Mouse (Mus musculus) hindbrain, embryonic 12.5 days (tissue): Measurements from ENCODE around the gene Nasp. TPM values are rescaled to one million over a fixed set of nuclear protein-coding genes. Genes with fewer than 3 reads are reported as not detected.
A peak's percentile ranks its signal among the peaks of the same experiment; 100 is the strongest.

Experiments
- ATAC-seq: fragments of 200-750 bp; cut with Nextera tagmentation; 2 replicates; pipeline ENCODE4 v1.8.0; 2017; ENCODE audit warnings: moderate TSS enrichment; ENCODE audit not compliant: low FRiP score
- H3K27ac ChIP-seq: fragments of 300-500 bp; sonication (generic); 2 replicates; pipeline ENCODE4 v1.5.1; 2016; ENCODE audit warnings: mild to moderate bottlenecking
- H3K27me3 ChIP-seq: fragments of 300-500 bp; sonication (generic); 2 replicates; pipeline ENCODE4 v1.6.1; 2016; ENCODE audit warnings: mild to moderate bottlenecking
- H3K36me3 ChIP-seq: fragments of 300-500 bp; sonication (generic); 2 replicates; pipeline ENCODE4 v1.6.1; 2016; ENCODE audit warnings: mild to moderate bottlenecking
- H3K4me1 ChIP-seq: fragments of 300-500 bp; sonication (generic); 2 replicates; pipeline ENCODE4 v1.6.1; 2016
- H3K4me2 ChIP-seq: fragments of 300-500 bp; sonication (generic); replicated peaks from 2 replicates; pipeline ENCODE4 v1.6.1; 2016; ENCODE audit warnings: mild to moderate bottlenecking
- H3K4me3 ChIP-seq: fragments of 300-500 bp; sonication (generic); 2 replicates; pipeline ENCODE4 v1.5.1; 2016; ENCODE audit warnings: mild to moderate bottlenecking
- H3K9ac ChIP-seq: fragments of 300-500 bp; sonication (generic); 2 replicates; pipeline ENCODE4 v1.6.1; 2016; ENCODE audit warnings: mild to moderate bottlenecking, moderate library complexity
- H3K9me3 ChIP-seq: fragments of 300-500 bp; sonication (generic); replicated peaks from 2 replicates; pipeline ENCODE4 v1.6.1; 2016; ENCODE audit warnings: mild to moderate bottlenecking
- WGBS: fragments of 180-500 bp; shearing (Covaris S2); methylation state at CpG from one replicate; pipeline ENCODE4 v1.1.7; 2016; 5-methylcytosine and 5-hydroxymethylcytosine counted together
- polyA plus RNA-seq: library from polyadenylated mRNA; unstranded; fragments of >200 nt; fragmentation: Nextera tagmentation; extraction: Ambion mirVana; gene quantifications from 2 replicates; pipeline ENCODE4 v1.2.1, GENCODE M21; 2016

Nasp gene
- polyA plus RNA-seq, 1 experiment from 2014 or later: 186 TPM

DNA sequence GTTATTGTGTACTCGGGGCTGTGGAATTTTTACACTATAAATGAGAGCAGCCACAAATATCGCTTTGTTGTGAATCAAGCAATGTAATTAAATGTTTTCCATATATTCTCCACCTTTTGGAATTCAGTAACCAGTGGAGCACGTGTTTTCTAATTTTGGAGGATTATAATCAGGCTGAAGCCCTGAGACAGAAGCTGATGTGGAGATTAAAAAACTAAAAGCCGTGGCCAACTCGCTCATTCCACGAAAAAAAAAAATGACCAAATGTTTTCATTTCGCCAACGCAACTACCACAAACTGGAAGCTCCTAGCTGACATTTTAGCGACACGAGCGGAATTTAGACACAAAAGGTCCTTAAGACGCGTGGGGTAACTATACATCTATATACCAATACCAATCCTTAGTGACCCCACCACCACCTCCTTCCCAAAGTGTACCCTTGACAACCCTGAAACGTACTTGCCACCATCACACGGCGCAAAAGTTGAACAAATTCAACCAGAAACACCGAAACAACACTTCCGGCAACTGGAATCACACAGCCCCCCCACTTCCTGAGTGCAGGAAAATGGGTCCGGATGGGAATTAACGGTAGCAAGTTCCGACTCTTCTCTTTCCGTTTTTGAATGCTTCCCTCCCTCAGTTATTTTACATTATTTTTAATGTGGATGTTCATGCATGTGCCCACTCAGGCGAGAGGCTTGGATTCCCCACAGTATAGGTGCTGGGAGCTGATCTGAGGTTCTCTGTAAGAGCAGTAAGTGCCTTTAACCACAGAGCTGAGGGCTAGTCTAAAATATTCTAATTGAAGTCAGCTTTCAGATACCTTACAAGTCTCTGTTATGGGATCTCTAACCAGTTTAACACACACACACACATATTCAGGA, 72.1 kb downstream of the Nasp start, which contains the start of gene Tmem69:
TSS of gene Tmem69 (minus strand) at position 524 of the 888 bp plus-strand sequence.
- no peaks in the 10 kb centered on the region for H3K27me3 ChIP-seq
- H3K4me2 ChIP-seq: peak within 1 kb of the TSS; percentile 83
- H3K4me3 ChIP-seq: peak within 1 kb of the TSS; percentile 85
- no peak for ATAC-seq
- H3K36me3 ChIP-seq: peaks cover 19% of the 10 kb centered on the region
- 4% methylated on average over 23 of the region's 23 CpGs for WGBS
- peak within 1 kb of the TSS; percentile 76 for H3K9ac ChIP-seq
- no peaks in the 10 kb centered on the region for H3K9me3 ChIP-seq
- peak within 1 kb of the TSS; percentile 94 for H3K27ac ChIP-seq
- peaks cover 16% of the 10 kb centered on the region for H3K4me1 ChIP-seq

DNA sequence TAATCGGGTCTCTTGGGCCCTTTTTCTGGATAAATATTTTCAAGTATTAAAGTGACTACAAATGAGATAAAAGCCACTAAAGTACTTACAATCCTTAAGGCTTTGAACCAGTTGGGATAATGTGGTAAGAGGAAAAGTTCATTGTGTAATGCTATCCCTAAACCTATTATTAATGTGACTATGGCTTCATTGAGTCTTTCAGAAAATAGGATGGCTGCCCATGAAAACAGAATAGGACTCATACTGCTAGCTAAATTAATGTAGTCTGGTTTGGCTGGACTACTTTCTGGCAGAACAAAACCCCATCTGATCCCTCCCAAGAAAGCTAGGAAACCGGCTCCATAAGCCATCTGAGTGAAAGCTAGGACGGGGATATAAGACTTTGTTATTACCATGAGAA, 74.7 kb downstream of the Nasp start:
- H3K4me3 ChIP-seq: no peak overlapping the region
- WGBS: 94% methylated on average over 3 of the region's 3 CpGs
- no peak overlapping the region for H3K27ac ChIP-seq
- H3K9ac ChIP-seq: no peak overlapping the region
- H3K4me1 ChIP-seq: peaks cover 6% of the 10 kb centered on the region; the same call in 1 of the 2 replicates
- no peak overlapping the region for H3K4me2 ChIP-seq
- H3K27me3 ChIP-seq: no peaks in the 10 kb centered on the region
- ATAC-seq: no peak
- H3K9me3 ChIP-seq: no peaks in the 10 kb centered on the region
- peaks cover 19% of the 10 kb centered on the region for H3K36me3 ChIP-seq

Other genes starting within 250 kb of the Nasp start
- gene Mast2, start 163.8 kb downstream of the Nasp start, polyA plus RNA-seq: 42.1 and 43.2 TPM in 2 replicates
- 15.4 and 15.6 TPM in 2 replicates for gene Ipp, start 120.4 kb downstream of the Nasp start, polyA plus RNA-seq
- 25.2 and 29.0 TPM in 2 replicates for gene Tmem69, start 72.0 kb downstream of the Nasp start, polyA plus RNA-seq
- 25.4 and 28.8 TPM in 2 replicates for gene Gpbp1l1, start 70.3 kb downstream of the Nasp start, polyA plus RNA-seq
- 3.8 and 4.8 TPM in 2 replicates for gene Ccdc17, start 31.3 kb downstream of the Nasp start, polyA plus RNA-seq
- gene Akr1a1, start 23.7 kb upstream of the Nasp start, polyA plus RNA-seq: 566 and 569 TPM in 2 replicates
- 731 and 767 TPM in 2 replicates for gene Prdx1, start 57.6 kb upstream of the Nasp start, polyA plus RNA-seq
- 26.0 and 26.2 TPM in 2 replicates for gene Mmachc, start 80.5 kb upstream of the Nasp start, polyA plus RNA-seq
- gene Ccdc163, start 80.6 kb upstream of the Nasp start, polyA plus RNA-seq: 22.4 and 23.6 TPM in 2 replicates
- 6.9 and 7.4 TPM in 2 replicates for gene Tesk2, start 93.0 kb upstream of the Nasp start, polyA plus RNA-seq
- 32.1 and 32.4 TPM in 2 replicates for gene Toe1, start 179.7 kb upstream of the Nasp start, polyA plus RNA-seq
- 11.5 and 15.1 TPM in 2 replicates for gene Mutyh, start 179.8 kb upstream of the Nasp start, polyA plus RNA-seq
- 1.5 and 1.7 TPM in 2 replicates for gene Hpdl, start 193.8 kb upstream of the Nasp start, polyA plus RNA-seq
- gene Zswim5, start 249.4 kb upstream of the Nasp start, polyA plus RNA-seq: 7.4 and 8.5 TPM in 2 replicates